Mouse (Mus musculus): ENCODE results near the gene B2m. TPM values are rescaled to one million over a fixed set of nuclear protein-coding genes. Genes with fewer than 3 reads are reported as not detected.

Gene B2m
- polyA plus RNA-seq, 1 experiment = 176 TPM

DNA sequence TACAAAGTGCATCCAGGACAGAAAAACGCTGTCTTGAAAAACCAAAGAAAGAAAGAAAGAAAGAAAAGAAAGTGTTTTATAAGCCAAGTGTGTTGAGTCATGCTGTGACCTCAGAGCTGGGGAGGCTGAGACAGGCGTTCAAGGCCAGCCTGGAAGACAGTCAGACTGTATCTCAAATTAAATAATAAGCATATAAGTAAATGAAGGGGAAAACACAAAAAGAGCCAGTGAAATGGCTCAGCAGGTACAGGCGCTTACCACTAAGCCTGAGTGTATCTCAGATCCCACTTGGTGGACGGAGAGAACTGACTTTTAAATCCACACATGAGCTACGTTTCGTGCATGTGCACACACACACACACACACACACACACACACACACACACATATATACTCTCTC lies 1.8 kb downstream of the B2m start:
- DNase-seq (ENCODE audit: extremely low spot score in 1 of 2, low spot score in 1 of 2) = no peak

GRCm38 (mm10) chr2:122149716-122150115 lies 2.2 kb downstream of the B2m start:
- DNase-seq (ENCODE audit: extremely low spot score in 1 of 2, low spot score in 1 of 2) = no peak

DNA sequence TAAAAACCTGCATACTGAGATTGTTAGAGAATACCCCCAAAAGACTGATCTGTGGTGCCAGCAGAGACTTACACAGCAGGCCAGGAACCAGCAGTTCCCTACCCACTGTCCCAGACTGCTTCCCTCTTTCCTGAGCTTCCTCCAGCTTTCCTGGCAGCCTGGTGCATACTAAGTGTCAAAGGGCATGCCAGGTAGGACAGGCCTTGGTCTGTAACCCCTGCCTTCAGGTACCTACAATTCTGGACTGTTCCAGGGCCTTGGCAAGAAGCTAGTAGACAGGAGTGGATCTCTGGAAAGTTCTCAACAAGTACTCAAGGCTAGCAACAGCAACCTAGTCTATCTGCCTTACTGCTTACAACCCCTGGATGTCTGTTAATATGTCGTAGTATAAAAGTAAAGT lies 3.7 kb downstream of the B2m start:
- DNase-seq (ENCODE audit: extremely low spot score in 1 of 2, low spot score in 1 of 2) = no peak

- no peak for DNase-seq (ENCODE audit: extremely low spot score in 1 of 2, low spot score in 1 of 2)
Measured at GRCm38 (mm10) chr2:122152850-122153249, 5.4 kb downstream of the B2m start.

DNA sequence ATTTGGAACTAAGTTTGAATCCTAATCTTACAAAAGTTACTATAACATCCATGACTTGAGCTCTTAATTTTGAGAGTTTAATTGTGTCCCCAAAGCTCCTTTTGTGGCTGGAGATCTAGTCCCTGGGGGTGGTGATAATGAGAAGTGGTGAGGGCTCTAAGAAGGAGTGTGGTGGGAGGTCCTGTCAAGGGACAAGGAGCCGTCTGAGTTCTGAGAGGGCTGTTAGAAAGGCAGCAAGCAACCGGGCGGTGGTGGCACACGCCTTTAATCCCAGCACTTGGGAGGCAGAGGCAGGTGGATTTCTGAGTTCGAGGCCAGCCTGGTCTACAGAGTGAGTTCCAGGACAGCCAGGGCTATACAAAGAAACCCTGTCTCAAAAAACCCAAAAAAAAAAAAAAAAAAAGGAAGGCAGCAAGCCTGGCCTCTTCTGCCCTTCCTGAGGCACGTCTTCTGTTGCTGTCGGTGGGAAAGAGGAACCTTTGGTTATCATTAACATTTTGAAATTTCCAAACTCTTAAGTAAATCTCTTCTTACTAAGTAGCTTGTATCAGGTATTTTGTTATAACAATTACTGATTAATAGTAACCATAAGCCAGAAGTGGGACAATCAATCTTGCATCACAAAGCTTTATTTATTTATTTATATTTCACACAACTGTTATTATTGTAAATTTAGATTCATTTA lies 6.3 kb downstream of the B2m start:
- no peak for DNase-seq (ENCODE audit: extremely low spot score in 1 of 2, low spot score in 1 of 2)

GRCm38 (mm10) chr2:122154479-122154878 lies 7.0 kb downstream of the B2m start:
- DNase-seq (ENCODE audit: extremely low spot score in 1 of 2, low spot score in 1 of 2) = no peak

DNA sequence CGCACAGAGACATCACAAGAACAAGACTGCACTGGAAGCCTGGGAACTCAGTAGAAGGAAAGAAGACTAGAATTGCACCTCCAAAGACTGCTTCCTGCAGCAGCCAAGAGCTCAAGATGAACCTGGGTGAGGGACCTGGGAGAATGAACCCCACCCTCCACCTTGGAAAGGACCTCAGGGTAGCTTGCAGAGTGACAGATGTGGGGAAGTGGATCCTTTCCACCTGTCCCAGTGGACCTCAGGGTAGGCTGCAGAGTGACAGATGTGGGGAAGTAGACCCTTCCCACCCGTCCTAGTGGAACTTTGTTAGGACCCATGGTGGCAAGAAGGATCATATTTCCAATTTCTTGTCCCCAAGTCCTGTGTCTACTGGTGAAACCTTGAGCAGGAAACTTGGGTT lies 7.8 kb downstream of the B2m start:
- DNase-seq (ENCODE audit: extremely low spot score in 1 of 2, low spot score in 1 of 2) = no peak

DNA sequence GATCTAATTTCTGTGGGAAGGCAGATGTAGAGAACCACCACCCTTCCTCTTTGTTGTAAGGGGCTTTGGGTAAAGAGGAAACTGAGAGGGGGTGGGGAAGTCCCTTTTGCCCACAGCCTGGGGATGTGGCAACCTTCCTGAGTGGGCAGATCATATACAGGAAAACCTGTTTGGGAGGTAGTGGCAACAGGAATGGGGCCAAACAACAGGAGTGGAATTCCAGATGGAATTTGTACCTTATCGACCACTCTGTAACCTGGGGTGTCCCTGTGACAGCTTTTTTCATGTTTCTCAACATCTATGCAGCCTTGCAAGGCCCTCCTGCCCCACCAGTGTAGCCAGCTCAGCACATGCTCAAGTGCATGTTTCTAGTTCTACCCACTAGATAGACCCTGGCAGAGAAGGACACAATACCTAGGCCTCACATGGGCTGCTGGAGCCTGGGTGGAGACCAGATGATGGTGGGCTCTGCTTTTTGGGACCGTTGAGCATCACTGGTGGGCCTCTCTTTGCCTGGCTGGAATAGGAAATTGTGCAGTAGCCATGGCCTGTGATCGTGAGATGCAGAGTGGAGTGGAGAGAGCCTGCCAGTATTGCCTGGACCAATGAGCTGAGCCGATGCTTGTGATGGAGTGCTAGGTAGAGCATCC lies 8.7 kb downstream of the B2m start:
- DNase-seq (ENCODE audit: extremely low spot score in 1 of 2, low spot score in 1 of 2) = no peak

DNA sequence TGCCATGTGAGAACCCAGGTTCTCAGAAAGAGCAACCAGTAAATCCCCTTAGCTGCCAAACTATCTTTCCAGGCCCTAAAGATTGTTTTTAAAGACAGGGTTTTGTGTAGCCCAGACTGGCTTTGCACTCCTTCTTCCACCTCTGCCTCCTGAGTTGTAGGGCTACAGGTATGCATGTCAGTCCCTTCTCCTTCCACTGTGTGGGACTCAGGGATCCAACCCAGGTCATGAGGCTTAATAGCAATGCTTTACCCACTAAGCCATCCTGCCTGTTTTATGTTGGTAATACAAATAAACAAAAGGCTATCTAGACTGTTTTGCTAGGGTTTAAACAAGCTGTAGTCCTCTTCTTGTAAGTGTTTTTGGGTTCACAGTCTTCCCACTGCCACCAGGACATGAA lies 10.1 kb downstream of the B2m start:
- DNase-seq (ENCODE audit: extremely low spot score in 1 of 2, low spot score in 1 of 2) = no peak

GRCm38 (mm10) chr2:122158362-122158802 lies 10.9 kb downstream of the B2m start:
- no peak for DNase-seq (ENCODE audit: extremely low spot score in 1 of 2, low spot score in 1 of 2)

- DNase-seq (ENCODE audit: extremely low spot score in 1 of 2, low spot score in 1 of 2) = no peak
Measured at GRCm38 (mm10) chr2:122159667-122160066, 12.2 kb downstream of the B2m start.

DNA sequence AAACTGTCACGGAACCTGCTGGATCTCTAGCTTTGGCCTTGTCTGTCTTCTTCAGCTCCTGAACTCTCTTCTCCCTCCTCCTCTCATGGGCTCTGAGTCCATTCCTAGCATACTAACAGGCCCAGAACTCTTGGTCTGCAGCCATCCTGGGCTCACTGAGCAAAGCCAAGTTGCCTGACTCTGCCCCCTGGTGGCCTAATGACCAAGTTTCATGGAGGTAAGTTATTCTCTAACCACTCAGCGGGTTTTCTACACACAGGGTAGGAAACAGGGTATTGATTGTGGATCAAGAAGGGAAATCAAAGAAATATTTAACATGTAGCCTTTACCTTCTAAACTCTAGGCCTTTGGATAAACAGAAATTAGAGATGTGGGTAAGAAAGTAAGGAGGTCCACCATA lies 13.2 kb downstream of the B2m start, which contains the start of gene Trim69:
Gene Trim69, plus strand, starts transcription at position 21 of the 400 bp plus-strand sequence.
- DNase-seq (ENCODE audit: extremely low spot score in 1 of 2, low spot score in 1 of 2) = peak; percentile 48 to 89

GRCm38 (mm10) chr2:122161542-122161941 lies 14.1 kb downstream of the B2m start:
- no peak for DNase-seq (ENCODE audit: extremely low spot score in 1 of 2, low spot score in 1 of 2)

- no peak for DNase-seq (ENCODE audit: extremely low spot score in 1 of 2, low spot score in 1 of 2)
Measured at GRCm38 (mm10) chr2:122162529-122162928, 15.0 kb downstream of the B2m start.

DNA sequence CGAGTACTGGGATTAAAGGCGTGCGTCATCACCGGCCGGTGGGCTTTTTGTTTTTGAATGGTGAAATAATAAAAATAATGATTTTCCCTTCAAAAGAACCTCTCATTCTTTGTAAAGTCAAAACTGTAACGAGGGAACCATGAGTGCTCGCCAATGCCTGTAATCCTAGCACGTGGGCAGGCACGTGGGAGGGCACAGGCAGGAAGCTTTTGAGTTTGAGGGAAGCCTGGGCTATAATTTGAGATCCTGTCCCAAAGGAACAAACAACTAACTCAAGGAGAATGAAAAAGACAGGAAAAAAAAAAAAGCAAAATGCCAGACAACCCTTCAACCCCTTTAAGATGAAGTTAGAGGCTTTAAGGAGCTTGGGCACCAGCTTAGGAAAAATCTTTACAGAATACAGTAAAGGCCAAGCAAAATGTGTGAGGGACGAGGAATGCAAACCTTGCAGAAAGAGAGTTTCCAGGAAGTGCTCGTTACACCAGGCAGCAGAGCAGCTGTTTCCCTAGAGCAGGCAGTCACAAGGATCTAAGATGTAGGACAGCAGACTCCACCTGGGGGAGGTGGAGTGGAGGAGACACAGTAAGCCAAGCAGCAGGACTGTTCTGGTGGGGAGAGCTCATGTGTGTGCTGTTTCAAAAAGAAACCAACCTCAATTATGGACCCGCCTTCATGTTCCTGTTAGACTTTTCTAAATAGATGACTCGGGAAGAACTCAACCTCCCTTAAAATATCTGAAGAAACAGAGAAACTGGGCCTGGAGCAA lies 16.1 kb downstream of the B2m start:
- DNase-seq (ENCODE audit: extremely low spot score in 1 of 2, low spot score in 1 of 2) = peak in 1 of 2 experiments; percentile 43

- peak in 1 of 2 experiments; percentile 33 for DNase-seq (ENCODE audit: extremely low spot score in 1 of 2, low spot score in 1 of 2)
Measured at GRCm38 (mm10) chr2:122164293-122164692, 16.8 kb downstream of the B2m start.

GRCm38 (mm10) chr2:122171292-122171691 lies 23.8 kb downstream of the B2m start:
- DNase-seq (ENCODE audit: extremely low spot score in 1 of 2, low spot score in 1 of 2) = no peak

- DNase-seq (ENCODE audit: extremely low spot score in 1 of 2, low spot score in 1 of 2) = peak in 1 of 2 experiments; percentile 53
Measured at GRCm38 (mm10) chr2:122172188-122172587, 24.7 kb downstream of the B2m start.

- no peak for DNase-seq (ENCODE audit: extremely low spot score in 1 of 2, low spot score in 1 of 2)
Measured at GRCm38 (mm10) chr2:122180051-122180822, 32.8 kb downstream of the B2m start.

DNA sequence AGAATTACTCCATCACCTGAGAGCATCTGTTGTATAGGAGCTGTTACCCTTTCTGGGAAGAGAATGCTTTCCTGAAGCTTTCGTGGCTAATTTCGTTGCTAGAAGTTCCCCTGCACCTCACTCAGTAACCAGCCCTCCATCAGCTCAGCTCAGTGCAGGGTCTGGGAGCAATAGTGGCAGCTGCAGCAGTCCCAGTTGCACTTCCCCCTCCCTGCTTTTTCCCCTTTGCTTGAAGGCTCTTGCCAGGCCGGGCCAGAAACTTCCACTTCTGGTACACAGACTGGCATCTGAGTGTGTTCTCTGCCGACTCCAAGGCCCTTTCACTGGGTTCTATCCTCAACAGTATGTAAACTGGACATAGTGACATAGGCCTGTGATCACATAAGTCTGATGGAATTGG lies 37.6 kb downstream of the B2m start:
- DNase-seq (ENCODE audit: extremely low spot score in 1 of 2, low spot score in 1 of 2) = no peak

- DNase-seq (ENCODE audit: extremely low spot score in 1 of 2, low spot score in 1 of 2) = no peak
Measured at GRCm38 (mm10) chr2:122186106-122186505, 38.6 kb downstream of the B2m start, which contains the start of the genes Patl2 and Terb2. Patl2 (minus strand) TSS chr2:122186189. Terb2 (plus strand) TSS chr2:122186272.

Data from frontal cortex, adult 2 months (tissue).